Mouse (Mus musculus): ENCODE measurements around the gene Cilp2.

GRCm38 (mm10) chr8:69926901-69927300 is 39.4 kb upstream of the Cilp2 start:
- TF ChIP-seq CTCF (IDR thresholded peaks at IDR 0.05; ENCODE audit: low read depth) = no peak
- TF ChIP-seq EP300 (IDR thresholded peaks at IDR 0.05; ENCODE audit: low read depth) = no peak

Data from liver, postnatal 0 days (tissue).